Mouse (Mus musculus) urinary bladder, postnatal 36 days (tissue): ENCODE results near the gene Diras1.

Experiments
- DNase-seq, 2 experiments: peaks; one replicate each; pipeline ENCODE4 v3.0.0; 2022; ENCODE audit warnings: low spot score in 2 of 2, mixed read lengths in 1 of 2

Diras1 gene

DNA sequence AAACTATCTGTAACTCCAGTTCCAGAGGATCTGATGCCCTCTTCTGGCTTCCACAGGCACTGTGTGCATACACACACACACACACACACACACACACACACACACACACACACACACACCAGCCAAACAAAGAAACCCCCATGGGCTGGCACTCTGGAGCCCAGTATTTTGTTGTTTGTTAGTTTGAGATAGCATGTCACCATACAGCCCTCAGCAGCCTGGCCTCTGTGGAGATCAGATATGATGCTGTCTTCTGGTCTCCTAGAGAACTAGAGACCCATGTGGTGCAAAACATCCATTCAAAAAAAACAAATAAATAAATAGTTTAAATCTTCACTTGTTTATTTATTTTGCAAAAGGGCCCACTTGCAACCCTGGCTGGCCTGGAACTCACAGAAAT is 2.8 kb upstream of the Diras1 start:
- no peak for DNase-seq

GRCm38 (mm10) chr10:81027331-81027730 is 1.9 kb upstream of the Diras1 start:
- DNase-seq, result no peak

DNA sequence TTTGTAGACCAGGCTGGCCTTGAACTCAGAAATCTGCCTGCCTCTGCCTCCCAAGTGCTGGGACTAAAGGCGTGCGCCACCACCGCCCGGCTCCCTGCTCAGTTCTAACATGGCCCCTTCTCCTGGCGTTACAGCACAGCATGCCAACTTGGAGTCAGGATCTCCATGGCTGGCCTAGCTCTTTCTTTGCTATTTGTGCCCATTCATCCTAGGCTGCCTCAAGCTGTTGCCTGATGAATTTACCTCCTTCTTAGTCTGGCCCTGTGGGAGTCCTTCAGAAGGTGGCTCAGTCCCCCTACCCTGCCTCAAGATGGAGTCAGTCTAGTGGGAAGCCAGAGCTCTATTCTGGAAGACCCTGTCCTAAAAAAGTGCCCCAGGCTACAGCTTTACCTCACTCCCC is 1.4 kb upstream of the Diras1 start:
- no peak for DNase-seq

DNA sequence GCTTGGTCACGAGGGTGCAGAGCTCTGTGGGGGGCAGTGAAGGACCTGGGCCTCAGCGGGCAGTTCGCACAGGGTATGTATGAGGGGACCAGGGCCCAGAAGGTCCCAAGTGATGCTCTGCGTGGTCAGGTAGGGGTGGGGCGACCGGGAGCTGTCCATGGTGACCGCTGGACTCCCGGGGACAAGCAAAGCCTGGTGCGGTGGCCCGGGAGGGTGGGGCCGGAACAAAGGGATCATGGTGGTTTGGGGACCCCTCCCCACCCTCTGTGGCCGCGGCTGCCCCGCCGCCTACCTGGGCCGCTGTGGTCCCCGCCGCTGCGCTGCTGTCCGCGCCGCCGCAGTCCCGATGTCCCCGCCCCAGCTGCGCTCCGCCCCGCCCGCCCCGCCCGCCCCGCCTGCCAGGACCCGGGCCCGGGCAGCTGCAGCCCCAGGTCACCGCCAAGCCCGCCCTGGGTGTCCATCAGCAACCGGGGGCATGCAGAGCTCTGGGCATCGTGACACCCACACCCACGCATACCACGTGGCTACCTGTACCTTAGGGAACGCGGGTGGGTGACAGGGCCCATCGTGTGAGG is 328 bp downstream of the Diras1 start:
- DNase-seq, result no peak

GRCm38 (mm10) chr10:81024346-81024937 is 1.0 kb downstream of the Diras1 start:
- DNase-seq, result no peak

GRCm38 (mm10) chr10:81022744-81023143 is 2.7 kb downstream of the Diras1 start:
- no peak for DNase-seq

GRCm38 (mm10) chr10:81021547-81022110 is 3.8 kb downstream of the Diras1 start:
- no peak for DNase-seq

GRCm38 (mm10) chr10:81020207-81020606 is 5.3 kb downstream of the Diras1 start:
- no peak for DNase-seq

- no peak for DNase-seq
Measured at GRCm38 (mm10) chr10:81019687-81020086, 5.8 kb downstream of the Diras1 start.

DNA sequence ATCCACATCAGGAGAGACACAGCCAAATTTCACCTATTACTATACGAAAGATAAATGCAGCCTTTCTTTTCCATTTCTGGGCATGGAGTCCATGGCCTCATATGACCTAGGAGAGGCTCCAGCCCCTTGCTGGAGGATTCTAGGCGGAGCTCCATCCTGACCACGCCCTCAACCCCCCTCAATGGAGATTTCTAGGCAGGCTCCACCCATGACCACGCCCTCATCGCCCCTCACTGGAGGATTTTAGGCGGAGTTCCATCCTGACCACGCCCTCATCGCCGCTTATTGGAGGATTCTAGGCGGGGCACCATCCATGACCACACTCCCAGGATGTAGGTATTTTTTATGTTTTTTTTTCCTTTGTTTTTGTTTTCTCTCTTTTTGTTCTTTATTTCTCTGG is 7.1 kb downstream of the Diras1 start:
- DNase-seq, result no peak

- DNase-seq, result peak; percentile 30 to 47
Measured at GRCm38 (mm10) chr10:81016645-81017044, 8.8 kb downstream of the Diras1 start.

DNA sequence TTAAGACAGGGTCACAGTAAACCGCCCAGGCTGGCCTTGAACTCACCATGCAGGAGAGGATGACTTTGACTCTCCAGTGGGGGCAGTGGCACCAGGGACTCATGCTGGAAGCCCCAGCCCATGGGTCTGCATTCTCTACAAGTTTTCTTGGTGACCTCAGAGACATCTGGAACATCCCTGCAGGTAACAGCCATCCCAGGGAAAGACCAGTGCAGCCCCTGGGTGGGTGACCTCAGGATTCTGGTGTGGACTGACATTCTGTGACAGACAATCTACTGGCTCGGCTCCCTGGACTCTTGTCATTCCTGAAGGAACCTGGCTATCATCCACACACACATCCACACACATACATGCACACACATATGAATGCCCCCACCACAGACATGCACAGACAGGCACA is 9.8 kb downstream of the Diras1 start:
- no peak for DNase-seq

DNA sequence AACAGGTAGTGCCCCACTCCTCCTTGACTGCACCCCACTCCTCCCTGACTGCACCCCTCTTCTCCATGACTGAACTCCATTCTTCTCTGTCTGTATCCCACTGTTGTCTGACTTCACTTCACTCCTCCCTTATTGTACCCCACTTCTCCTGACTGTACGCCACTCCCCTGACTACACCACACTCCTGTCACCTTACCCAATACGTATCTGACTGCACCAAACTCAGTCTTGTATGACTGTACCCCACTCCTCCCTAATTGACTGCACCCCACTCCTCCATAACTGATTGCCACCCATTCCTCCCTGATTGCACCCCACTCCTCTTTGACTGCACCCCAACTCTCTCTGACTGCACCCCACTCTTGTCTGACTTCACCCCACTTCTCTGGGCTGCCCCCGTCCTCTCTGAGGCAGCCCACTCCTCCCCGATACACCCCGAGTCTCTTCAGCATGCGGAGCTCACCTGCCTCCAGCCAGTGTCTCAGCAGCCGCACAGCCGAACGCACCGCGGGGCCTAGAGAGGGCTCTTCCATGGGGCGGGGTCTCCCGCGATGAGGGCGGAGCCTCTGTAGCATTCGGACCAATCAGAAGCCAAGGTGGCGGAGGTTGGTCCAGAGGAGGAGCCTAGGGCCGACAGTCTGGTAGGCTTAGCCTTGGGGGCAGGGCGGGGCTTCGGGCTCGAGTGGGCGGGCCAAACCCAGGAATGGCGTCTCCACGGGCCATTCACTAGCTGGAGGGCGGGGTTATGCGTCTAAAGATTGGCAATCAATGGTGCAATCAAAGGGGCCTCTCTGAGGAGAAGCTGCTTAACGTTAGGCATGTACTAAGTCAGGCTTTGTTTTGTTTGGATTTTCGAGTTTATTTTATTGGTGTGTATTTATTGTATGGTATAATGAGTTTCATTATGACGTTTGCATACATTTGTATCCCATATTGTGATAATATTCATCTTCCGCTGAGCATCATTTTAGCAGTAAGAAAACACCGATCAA is 10.8 kb downstream of the Diras1 start, which contains the start of gene Gng7:
Gene Gng7, minus strand, starts transcription at position 553 of the 992 bp plus-strand sequence.
- peak; percentile 88 to 95 for DNase-seq

DNA sequence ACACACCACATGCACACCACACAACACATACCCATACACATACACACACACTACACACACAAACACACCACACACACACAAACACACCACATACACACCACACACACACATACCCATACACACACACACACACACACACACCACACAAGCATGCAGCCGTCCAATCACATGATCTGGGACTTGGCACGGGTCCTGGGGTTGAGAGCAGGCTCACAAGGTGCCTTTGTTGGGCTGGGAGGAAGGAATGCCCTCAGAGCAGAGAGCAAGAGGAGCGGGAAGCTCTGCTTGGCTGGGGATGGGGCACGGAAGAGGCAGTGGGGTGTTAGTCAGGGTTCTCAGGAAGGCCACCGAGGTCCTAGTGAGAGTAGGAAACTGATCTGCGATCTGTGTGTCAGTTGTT is 14.6 kb downstream of the Diras1 start:
- no peak for DNase-seq

GRCm38 (mm10) chr10:81007240-81007639 is 18.2 kb downstream of the Diras1 start:
- DNase-seq, result no peak

DNA sequence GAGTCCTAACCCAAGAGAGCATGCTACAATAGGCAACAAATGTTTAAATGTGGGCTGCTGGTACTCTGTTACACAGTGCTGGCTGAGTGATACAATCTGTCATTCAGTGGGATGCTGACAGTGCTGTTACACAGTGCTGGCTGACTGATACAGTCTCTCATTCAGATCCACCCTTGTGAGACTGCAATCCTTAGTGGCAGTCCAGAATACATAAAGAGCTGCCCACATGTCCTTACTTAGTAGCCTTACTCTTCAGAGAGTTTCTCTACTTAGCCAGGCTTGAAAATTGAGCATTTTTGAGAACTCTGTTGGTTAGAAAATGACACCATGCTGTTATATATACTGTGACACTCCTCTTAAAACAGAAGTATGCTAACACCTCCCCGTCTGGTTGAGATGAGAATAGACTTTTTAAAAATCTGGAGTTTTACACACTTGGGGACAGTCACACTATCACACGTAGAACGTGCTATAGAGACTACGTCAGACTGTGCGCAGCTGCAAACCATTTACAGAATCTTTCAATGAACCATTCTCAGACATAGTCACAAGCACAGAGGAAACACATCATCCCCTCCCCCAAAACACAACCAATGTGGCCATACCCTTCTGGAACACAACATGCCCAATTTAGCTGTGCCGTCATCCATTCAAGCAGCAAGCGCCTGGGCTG is 19.3 kb downstream of the Diras1 start:
- DNase-seq, result no peak

- no peak for DNase-seq
Measured at GRCm38 (mm10) chr10:81001161-81001560, 24.3 kb downstream of the Diras1 start.

- DNase-seq, result no peak
Measured at GRCm38 (mm10) chr10:81000197-81001062, 25.0 kb downstream of the Diras1 start.

DNA sequence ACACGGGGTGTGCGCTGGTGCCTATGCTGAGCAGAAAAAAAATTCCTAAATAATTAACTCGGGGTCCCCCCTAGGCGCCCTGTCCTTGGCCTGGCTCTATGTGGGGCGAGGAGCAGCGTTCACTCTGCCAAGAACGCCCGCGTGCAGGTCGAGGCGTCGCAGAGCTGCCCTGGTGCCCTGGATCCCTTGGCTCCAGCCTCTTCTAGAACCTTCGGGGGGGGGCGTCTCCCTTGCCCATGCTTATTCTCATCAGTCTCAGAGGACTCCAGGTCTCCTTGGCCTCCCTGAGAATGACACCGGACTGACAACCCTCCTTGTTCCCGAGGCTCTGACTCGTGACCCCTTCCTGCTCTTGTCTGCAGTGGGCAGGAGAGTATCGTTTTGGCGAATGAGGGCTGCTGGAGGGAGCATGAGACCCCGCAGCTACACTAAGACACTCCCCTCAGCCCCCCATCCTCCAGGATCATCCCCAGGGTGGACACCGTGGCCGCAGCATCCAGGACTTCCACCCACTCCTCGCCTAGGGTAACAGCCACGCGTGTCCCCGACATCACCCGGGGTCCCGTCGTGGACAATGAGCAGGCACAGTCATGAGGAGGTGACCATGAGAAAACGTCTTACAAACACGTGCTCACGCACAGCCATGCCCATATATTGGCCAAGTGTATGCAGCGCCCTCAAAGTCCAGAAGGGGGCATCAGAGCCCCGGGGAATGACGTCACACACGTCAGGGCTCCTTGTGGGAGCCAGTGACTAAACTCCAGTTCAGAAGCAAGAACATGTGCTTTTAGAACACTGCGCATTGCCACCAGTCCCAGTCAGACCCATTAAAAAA is 25.9 kb downstream of the Diras1 start:
- peak; percentile 72 to 85 for DNase-seq

GRCm38 (mm10) chr10:80998778-80999177 is 26.7 kb downstream of the Diras1 start:
- DNase-seq, result peak in 1 of 2 experiments; percentile 32
